Mouse (Mus musculus) forebrain, embryonic 13.5 days (tissue): ENCODE measurements at regions not wholly inside any gene's neighbourhood (a gene's known extent, or its start where the extent isn't known, plus 50 kb on each side); places are given as distances from the start of the nearest gene placed in this dataset.
"Not testable (repeated sequence)": the region's sequence is repeated elsewhere in the genome, so short reads cannot be mapped to it uniquely, and the experiment has no call there.

ENCODE experiments used
- ATAC-seq: fragments of 200-750 bp; cut with Nextera tagmentation; 2 replicates; pipeline ENCODE4 v1.8.0; 2017
- H3K27ac ChIP-seq: fragments of 300-500 bp; sonication (generic); 2 replicates; pipeline ENCODE4 v1.5.1; 2015; ENCODE audit warnings: inconsistent platforms, mild to moderate bottlenecking, moderate library complexity
- H3K27me3 ChIP-seq: fragments of 300-500 bp; sonication (generic); 2 replicates; pipeline ENCODE4 v1.6.1; 2015; ENCODE audit warnings: mild to moderate bottlenecking, inconsistent platforms
- H3K36me3 ChIP-seq: fragments of 300-500 bp; sonication (generic); 2 replicates; pipeline ENCODE4 v1.6.1; 2015; ENCODE audit warnings: mild to moderate bottlenecking, inconsistent platforms; ENCODE audit not compliant: poor library complexity, severe bottlenecking
- H3K4me1 ChIP-seq: fragments of 300-500 bp; sonication (generic); 2 replicates; pipeline ENCODE4 v1.6.1; 2015; ENCODE audit warnings: inconsistent platforms
- H3K4me2 ChIP-seq: fragments of 300-500 bp; sonication (generic); 2 replicates; pipeline ENCODE4 v1.6.1; 2015; ENCODE audit warnings: inconsistent platforms, mild to moderate bottlenecking, moderate library complexity
- H3K4me3 ChIP-seq: fragments of 300-500 bp; sonication (generic); 2 replicates; pipeline ENCODE4 v1.5.1; 2015; ENCODE audit warnings: mild to moderate bottlenecking, inconsistent platforms
- H3K9ac ChIP-seq: fragments of 300-500 bp; sonication (generic); 2 replicates; pipeline ENCODE4 v1.6.1; 2015; ENCODE audit warnings: mild to moderate bottlenecking, inconsistent platforms
- H3K9me3 ChIP-seq: fragments of 300-500 bp; sonication (generic); replicated peaks from 2 replicates; pipeline ENCODE4 v1.6.1; 2016; ENCODE audit warnings: inconsistent platforms
- WGBS: fragments of 180-500 bp; shearing (Covaris S2); methylation state at CpG from one replicate; pipeline ENCODE4 v1.1.7; 2015; 5-methylcytosine and 5-hydroxymethylcytosine counted together

DNA sequence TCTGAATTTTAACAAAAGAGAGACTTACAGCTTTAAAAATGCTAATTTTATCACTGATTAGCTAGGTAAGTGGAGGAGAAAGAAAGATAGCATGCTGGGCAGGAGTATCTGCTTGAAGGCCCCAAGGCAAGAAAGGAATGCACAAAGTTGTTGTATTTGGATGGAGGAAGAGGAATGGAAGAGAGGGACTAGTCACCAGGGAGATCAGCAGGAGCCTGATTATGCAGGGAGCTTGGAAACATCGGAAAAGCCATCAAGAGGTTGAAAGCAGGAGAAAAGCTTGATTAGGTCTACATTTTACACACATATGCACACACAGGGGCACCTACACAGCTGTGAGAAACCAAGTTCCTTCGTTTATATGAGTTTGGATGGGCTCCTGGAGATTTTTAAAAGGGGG lies 188.1 kb downstream of the Lyplal1 start:
- no peaks in the 10 kb centered on the region; the same call in 1 of the 2 replicates for H3K4me1 ChIP-seq
- no peaks in the 10 kb centered on the region for H3K36me3 ChIP-seq
- no peak overlapping the region for H3K27ac ChIP-seq
- ATAC-seq = no peak
- no peaks in the 10 kb centered on the region for H3K27me3 ChIP-seq
- H3K4me3 ChIP-seq = no peak overlapping the region
- no peak overlapping the region for H3K4me2 ChIP-seq
- no peak overlapping the region for H3K9ac ChIP-seq
- WGBS = 0% methylated on average over 2 of the region's 2 CpGs
- H3K9me3 ChIP-seq = no peaks in the 10 kb centered on the region

GRCm38 (mm10) chr1:185929761-185930160 lies 187.3 kb downstream of the Lyplal1 start:
- Histone ChIP-seq H3K9ac (no peak overlapping the region), H3K4me3 (no peak overlapping the region), H3K4me2 (no peak overlapping the region), H3K4me1 (no peaks in the 10 kb centered on the region; the same call in 1 of the 2 replicates), H3K9me3 (no peaks in the 10 kb centered on the region), H3K27ac (no peak overlapping the region), H3K27me3 (no peaks in the 10 kb centered on the region), H3K36me3 (no peaks in the 10 kb centered on the region)
- 89% methylated on average over 5 of the region's 5 CpGs for WGBS
- ATAC-seq = no peak

GRCm38 (mm10) chr1:185933623-185934022 lies 183.5 kb downstream of the Lyplal1 start:
- Histone ChIP-seq H3K36me3 (no peaks in the 10 kb centered on the region), H3K9ac (no peak overlapping the region), H3K9me3 (no peaks in the 10 kb centered on the region), H3K4me2 (no peak overlapping the region), H3K27me3 (no peaks in the 10 kb centered on the region), H3K4me1 (no peaks in the 10 kb centered on the region; the same call in 1 of the 2 replicates), H3K4me3 (no peak overlapping the region), H3K27ac (no peak overlapping the region)
- WGBS = 87% methylated on average over 3 of the region's 3 CpGs
- no peak for ATAC-seq

DNA sequence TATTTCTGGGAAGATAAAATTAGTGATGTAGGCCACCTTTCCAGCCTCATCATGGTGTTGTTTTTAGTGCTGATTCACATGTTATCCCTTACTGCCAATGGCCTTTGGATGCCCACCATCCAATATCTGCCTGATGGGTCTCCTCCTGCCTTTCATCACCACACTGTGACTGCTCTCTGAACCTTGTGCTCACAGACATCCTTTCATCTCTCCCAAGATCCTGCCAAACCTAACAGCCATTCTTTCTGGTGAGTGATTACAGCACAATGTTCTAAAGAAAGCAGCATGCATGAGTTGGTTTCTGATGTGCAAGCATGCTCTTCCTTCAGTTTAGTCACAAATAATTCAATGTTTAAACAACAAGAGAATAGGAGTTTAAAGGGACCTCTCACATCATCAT lies 180.1 kb downstream of the Lyplal1 start:
- Histone ChIP-seq H3K27me3 (no peaks in the 10 kb centered on the region), H3K27ac (no peak overlapping the region), H3K9ac (no peak overlapping the region), H3K4me3 (no peak overlapping the region), H3K4me1 (no peaks in the 10 kb centered on the region), H3K4me2 (no peak overlapping the region), H3K9me3 (no peaks in the 10 kb centered on the region), H3K36me3 (no peaks in the 10 kb centered on the region)
- ATAC-seq = no peak

GRCm38 (mm10) chr1:185939914-185940313 lies 177.2 kb downstream of the Lyplal1 start:
- Histone ChIP-seq H3K9ac (no peak overlapping the region), H3K4me3 (no peak overlapping the region), H3K36me3 (no peaks in the 10 kb centered on the region), H3K27me3 (no peaks in the 10 kb centered on the region), H3K4me2 (no peak overlapping the region), H3K4me1 (no peaks in the 10 kb centered on the region), H3K9me3 (no peaks in the 10 kb centered on the region), H3K27ac (no peak overlapping the region)
- 78% methylated on average over 3 of the region's 3 CpGs for WGBS
- ATAC-seq = no peak

- H3K4me2 ChIP-seq = no peak overlapping the region
- no peak overlapping the region for H3K4me3 ChIP-seq
- no peaks in the 10 kb centered on the region for H3K9me3 ChIP-seq
- H3K27ac ChIP-seq = no peak overlapping the region
- no peak overlapping the region for H3K9ac ChIP-seq
- no peaks in the 10 kb centered on the region for H3K36me3 ChIP-seq
- H3K4me1 ChIP-seq = no peaks in the 10 kb centered on the region
- 80% methylated on average over 1 of the region's 1 CpGs for WGBS
- H3K27me3 ChIP-seq = no peaks in the 10 kb centered on the region
- ATAC-seq = no peak
Measured at GRCm38 (mm10) chr1:185940511-185940910, 176.6 kb downstream of the Lyplal1 start.

- no peaks in the 10 kb centered on the region for H3K27me3 ChIP-seq
- no peak overlapping the region for H3K9ac ChIP-seq
- no peak overlapping the region for H3K4me3 ChIP-seq
- no peaks in the 10 kb centered on the region for H3K4me1 ChIP-seq
- no peaks in the 10 kb centered on the region for H3K9me3 ChIP-seq
- no peak overlapping the region for H3K4me2 ChIP-seq
- WGBS = 97% methylated on average over 1 of the region's 1 CpGs
- no peak for ATAC-seq
- no peaks in the 10 kb centered on the region for H3K36me3 ChIP-seq
- no peak overlapping the region for H3K27ac ChIP-seq
Measured at GRCm38 (mm10) chr1:185951163-185951562, 165.9 kb downstream of the Lyplal1 start.

DNA sequence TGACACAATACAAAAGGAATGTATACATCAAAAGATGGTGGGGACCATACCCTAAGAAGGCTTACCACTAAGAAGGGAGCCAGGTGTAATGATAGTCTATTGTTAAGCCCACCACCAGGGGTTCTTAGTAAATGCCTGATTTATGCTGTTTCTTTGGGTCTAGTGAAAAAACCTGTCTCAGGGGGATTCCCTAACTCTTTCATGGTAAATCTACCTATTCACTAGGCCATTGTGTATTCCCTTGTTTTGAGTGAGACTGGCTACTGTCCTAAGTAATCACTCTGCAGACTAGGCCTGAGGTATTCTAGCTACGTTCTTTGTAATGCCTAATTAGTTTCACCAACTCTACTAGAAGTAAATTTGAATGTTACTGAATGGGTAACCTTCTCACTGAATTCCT lies 161.3 kb downstream of the Lyplal1 start:
- H3K4me1 ChIP-seq, H3K9ac ChIP-seq, H3K4me2 ChIP-seq, ATAC-seq, H3K27me3 ChIP-seq, H3K9me3 ChIP-seq, H3K36me3 ChIP-seq, H3K27ac ChIP-seq, H3K4me3 ChIP-seq: not testable (repeated sequence)
- 15% methylated on average over 1 of the region's 1 CpGs for WGBS

- no peak overlapping the region for H3K4me2 ChIP-seq
- H3K9ac ChIP-seq = no peak overlapping the region
- no peak overlapping the region for H3K4me3 ChIP-seq
- H3K36me3 ChIP-seq = no peaks in the 10 kb centered on the region
- no peak overlapping the region for H3K27ac ChIP-seq
- 93% methylated on average over 3 of the region's 3 CpGs for WGBS
- H3K27me3 ChIP-seq = no peaks in the 10 kb centered on the region
- no peaks in the 10 kb centered on the region for H3K9me3 ChIP-seq
- peaks cover 6% of the 10 kb centered on the region for H3K4me1 ChIP-seq
- no peak for ATAC-seq
Measured at GRCm38 (mm10) chr1:185957557-185957956, 159.6 kb downstream of the Lyplal1 start.

- H3K4me2 ChIP-seq = no peak overlapping the region
- peaks cover 6% of the 10 kb centered on the region for H3K4me1 ChIP-seq
- no peak for ATAC-seq
- no peak overlapping the region for H3K9ac ChIP-seq
- no peak overlapping the region for H3K4me3 ChIP-seq
- H3K27me3 ChIP-seq = no peaks in the 10 kb centered on the region
- no peaks in the 10 kb centered on the region for H3K9me3 ChIP-seq
- 29% methylated on average over 10 of the region's 10 CpGs for WGBS
- no peak overlapping the region for H3K27ac ChIP-seq
- H3K36me3 ChIP-seq = no peaks in the 10 kb centered on the region
Measured at GRCm38 (mm10) chr1:185958276-185958675, 158.8 kb downstream of the Lyplal1 start.

DNA sequence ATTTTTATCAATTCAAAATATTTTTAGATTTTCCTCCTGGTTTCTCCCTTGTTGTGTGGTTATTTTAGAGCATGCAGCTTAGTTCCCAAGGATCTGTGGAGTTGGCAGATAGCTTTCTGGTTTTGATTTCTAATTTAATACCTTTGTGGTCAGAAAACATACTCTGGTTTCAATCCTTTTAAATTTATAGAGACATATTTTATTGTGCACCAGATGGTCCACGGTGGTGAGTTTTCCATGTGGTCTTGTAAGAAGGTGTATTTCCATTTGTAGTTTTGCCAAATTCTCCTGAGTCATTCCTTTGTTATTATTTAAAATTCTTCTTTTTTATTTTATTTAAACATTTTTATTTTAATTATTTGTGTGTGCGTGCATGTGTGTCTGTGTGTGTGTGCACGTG lies 154.5 kb downstream of the Lyplal1 start:
- Histone ChIP-seq H3K4me3 (no peak overlapping the region), H3K9me3 (no peaks in the 10 kb centered on the region), H3K9ac (no peak overlapping the region), H3K36me3 (no peaks in the 10 kb centered on the region), H3K4me2 (no peak overlapping the region), H3K27me3 (no peaks in the 10 kb centered on the region), H3K27ac (no peak overlapping the region), H3K4me1 (peaks cover 6% of the 10 kb centered on the region)
- no peak for ATAC-seq
- 90% methylated on average over 3 of the region's 3 CpGs for WGBS

- 91% methylated on average over 2 of the region's 2 CpGs for WGBS
- H3K9ac ChIP-seq = no peak overlapping the region
- no peaks in the 10 kb centered on the region for H3K27me3 ChIP-seq
- no peak overlapping the region for H3K4me2 ChIP-seq
- no peak overlapping the region for H3K4me3 ChIP-seq
- no peaks in the 10 kb centered on the region for H3K9me3 ChIP-seq
- H3K27ac ChIP-seq = no peak overlapping the region
- H3K4me1 ChIP-seq = no peaks in the 10 kb centered on the region
- no peaks in the 10 kb centered on the region for H3K36me3 ChIP-seq
- no peak for ATAC-seq
Measured at GRCm38 (mm10) chr1:185963773-185964172, 153.3 kb downstream of the Lyplal1 start.

DNA sequence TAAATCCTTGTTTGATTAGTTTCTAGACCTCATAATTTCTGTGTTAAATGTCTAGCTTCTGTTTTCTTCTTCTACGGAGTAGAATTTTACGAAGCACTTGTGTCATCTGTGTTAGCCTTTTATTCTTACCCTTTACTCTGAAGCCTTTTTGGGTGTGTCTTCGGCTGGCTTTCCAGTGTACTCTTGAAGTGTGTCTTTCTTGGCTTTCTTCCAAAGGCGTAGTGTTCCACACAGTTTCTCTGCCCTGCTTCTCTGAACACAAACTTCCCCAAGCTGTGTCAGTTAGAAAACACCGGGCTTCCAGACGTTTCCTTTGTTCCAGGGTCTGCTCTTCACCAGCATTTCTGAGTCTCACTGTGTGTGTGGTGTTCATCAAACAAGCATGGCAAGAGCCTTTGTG lies 152.7 kb downstream of the Lyplal1 start:
- Histone ChIP-seq H3K4me3 (no peak overlapping the region), H3K27me3 (no peaks in the 10 kb centered on the region), H3K4me2 (no peak overlapping the region), H3K4me1 (no peaks in the 10 kb centered on the region), H3K9me3 (no peaks in the 10 kb centered on the region), H3K36me3 (no peaks in the 10 kb centered on the region), H3K27ac (no peak overlapping the region), H3K9ac (no peak overlapping the region)
- WGBS = 73% methylated on average over 6 of the region's 6 CpGs
- no peak for ATAC-seq
